Mouse (Mus musculus): ENCODE data around the gene Nub1. TPM values are rescaled to one million over a fixed set of nuclear protein-coding genes. Genes with fewer than 3 reads are reported as not detected.
"Not testable (repeated sequence)": the region's sequence is repeated elsewhere in the genome, so short reads cannot be mapped to it uniquely, and the experiment has no call there.

Gene Nub1
- polyA plus RNA-seq, 1 experiment from 2014 or later, result 40.0 TPM

GRCm38 (mm10) chr5:24686671-24687420, 1.5 kb downstream of the Nub1 start:
- not testable (repeated sequence) for H3K27ac ChIP-seq (ENCODE audit: low read length); ATAC-seq (ENCODE audit: low read depth)

DNA sequence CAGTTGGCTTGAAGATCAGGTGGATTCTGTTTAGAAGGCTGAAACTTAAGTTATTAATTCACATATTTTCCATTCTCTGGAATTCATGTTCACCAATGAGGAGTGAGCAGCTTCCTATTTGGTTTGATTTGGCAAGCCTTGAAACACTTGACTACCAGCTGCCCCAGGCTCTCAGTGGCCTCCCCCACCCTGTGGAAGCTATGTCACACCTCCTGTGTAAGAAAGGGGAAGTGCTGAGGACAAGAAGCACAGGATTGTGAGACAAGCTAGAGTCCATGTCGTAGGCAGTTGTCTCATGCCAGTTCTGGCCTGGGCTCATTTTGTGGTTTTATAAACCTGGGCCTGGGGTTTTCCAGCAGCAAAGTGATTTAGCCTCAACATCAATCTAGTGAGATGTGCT, 2.4 kb downstream of the Nub1 start:
- H3K27ac ChIP-seq (ENCODE audit: low read length), result peak overlapping the region; percentile 25; the same call in 1 of the 2 replicates
- H3K4me2 ChIP-seq (ENCODE audit: low read depth, low read length), result no peak overlapping the region
- H3K9me3 ChIP-seq (ENCODE audit: control insufficient read depth, low read length), result no peaks in the 10 kb centered on the region
- WGBS, result 67% methylated on average over 1 of the region's 1 CpGs
- no peaks in the 10 kb centered on the region for H3K27me3 ChIP-seq (ENCODE audit: control insufficient read depth, insufficient read depth, low read depth, low read length)
- peaks cover 18% of the 10 kb centered on the region for H3K36me3 ChIP-seq (ENCODE audit: control insufficient read depth, insufficient read depth, low read length)
- peaks cover 16% of the 10 kb centered on the region for H3K4me1 ChIP-seq (replicated peaks; ENCODE audit: control insufficient read depth, insufficient read depth, low read length)
- no peak for ATAC-seq (ENCODE audit: low read depth)
- H3K4me3 ChIP-seq (ENCODE audit: low read length), result no peak overlapping the region
- H3K9ac ChIP-seq (ENCODE audit: low read length), result no peak overlapping the region

More at GRCm38 (mm10) chr5:24686671-24687420, 1.5 kb downstream of the Nub1 start:
- H3K9ac ChIP-seq (ENCODE audit: low read length), result peak overlapping the region; percentile 80
- WGBS, result 74% methylated on average over 16 of the region's 16 CpGs
- H3K4me3 ChIP-seq (ENCODE audit: low read length), result peak overlapping the region; percentile 91
- peaks cover 16% of the 10 kb centered on the region for H3K36me3 ChIP-seq (ENCODE audit: control insufficient read depth, insufficient read depth, low read length)
- H3K27me3 ChIP-seq (ENCODE audit: control insufficient read depth, insufficient read depth, low read depth, low read length); H3K9me3 ChIP-seq (ENCODE audit: control insufficient read depth, low read length): not testable (repeated sequence)
- peaks cover 16% of the 10 kb centered on the region for H3K4me1 ChIP-seq (replicated peaks; ENCODE audit: control insufficient read depth, insufficient read depth, low read length)
- peak overlapping the region; percentile 74 for H3K4me2 ChIP-seq (ENCODE audit: low read depth, low read length)

GRCm38 (mm10) chr5:24696704-24697103, 11.4 kb downstream of the Nub1 start:
- ATAC-seq (ENCODE audit: low read depth), result no peak
- Histone ChIP-seq H3K9ac (ENCODE audit: low read length) (no peak overlapping the region), H3K27ac (ENCODE audit: low read length) (no peak overlapping the region; the same call in 1 of the 2 replicates), H3K36me3 (ENCODE audit: control insufficient read depth, insufficient read depth, low read length) (peaks cover 45% of the 10 kb centered on the region), H3K9me3 (ENCODE audit: control insufficient read depth, low read length) (no peaks in the 10 kb centered on the region), H3K27me3 (ENCODE audit: control insufficient read depth, insufficient read depth, low read depth, low read length) (no peaks in the 10 kb centered on the region), H3K4me3 (ENCODE audit: low read length) (no peak overlapping the region), H3K4me2 (ENCODE audit: low read depth, low read length) (no peak overlapping the region), H3K4me1 (replicated peaks; ENCODE audit: control insufficient read depth, insufficient read depth, low read length) (0 out of 2 replicates have a peak, but pooled peaks cover 4% of the 10 kb centered on the region)
- 64% methylated on average over 3 of the region's 3 CpGs for WGBS

GRCm38 (mm10) chr5:24701271-24701670, 15.9 kb downstream of the Nub1 start:
- ATAC-seq (ENCODE audit: low read depth), result peak; percentile 95
- H3K27ac ChIP-seq (ENCODE audit: low read length), result peak overlapping the region; percentile 85
- peaks cover 51% of the 10 kb centered on the region for H3K36me3 ChIP-seq (ENCODE audit: control insufficient read depth, insufficient read depth, low read length)
- H3K4me3 ChIP-seq (ENCODE audit: low read length), result no peak overlapping the region
- 59% methylated on average over 3 of the region's 3 CpGs for WGBS
- no peak overlapping the region for H3K9ac ChIP-seq (ENCODE audit: low read length)
- no peaks in the 10 kb centered on the region for H3K27me3 ChIP-seq (ENCODE audit: control insufficient read depth, insufficient read depth, low read depth, low read length)
- 0 out of 2 replicates have a peak, but pooled peaks cover 4% of the 10 kb centered on the region for H3K4me1 ChIP-seq (replicated peaks; ENCODE audit: control insufficient read depth, insufficient read depth, low read length)
- H3K9me3 ChIP-seq (ENCODE audit: control insufficient read depth, low read length), result no peaks in the 10 kb centered on the region
- no peak overlapping the region for H3K4me2 ChIP-seq (ENCODE audit: low read depth, low read length)

GRCm38 (mm10) chr5:24704615-24705014, 19.3 kb downstream of the Nub1 start:
- Histone ChIP-seq H3K9ac (ENCODE audit: low read length) (no peak overlapping the region), H3K27me3 (ENCODE audit: control insufficient read depth, insufficient read depth, low read depth, low read length) (no peaks in the 10 kb centered on the region), H3K4me3 (ENCODE audit: low read length) (no peak overlapping the region), H3K27ac (ENCODE audit: low read length) (no peak overlapping the region), H3K9me3 (ENCODE audit: control insufficient read depth, low read length) (no peaks in the 10 kb centered on the region), H3K4me2 (ENCODE audit: low read depth, low read length) (no peak overlapping the region), H3K4me1 (replicated peaks; ENCODE audit: control insufficient read depth, insufficient read depth, low read length) (0 out of 2 replicates have a peak, but pooled peaks cover 4% of the 10 kb centered on the region), H3K36me3 (ENCODE audit: control insufficient read depth, insufficient read depth, low read length) (peaks cover 64% of the 10 kb centered on the region)
- no peak for ATAC-seq (ENCODE audit: low read depth)
- 89% methylated on average over 8 of the region's 8 CpGs for WGBS

GRCm38 (mm10) chr5:24709962-24710361, 24.6 kb downstream of the Nub1 start:
- Histone ChIP-seq H3K9ac (ENCODE audit: low read length) (no peak overlapping the region), H3K4me2 (ENCODE audit: low read depth, low read length) (no peak overlapping the region), H3K27me3 (ENCODE audit: control insufficient read depth, insufficient read depth, low read depth, low read length) (no peaks in the 10 kb centered on the region), H3K36me3 (ENCODE audit: control insufficient read depth, insufficient read depth, low read length) (peaks cover 55% of the 10 kb centered on the region), H3K4me3 (ENCODE audit: low read length) (no peak overlapping the region), H3K4me1 (replicated peaks; ENCODE audit: control insufficient read depth, insufficient read depth, low read length) (peaks cover 6% of the 10 kb centered on the region; the same call in 1 of the 2 replicates), H3K9me3 (ENCODE audit: control insufficient read depth, low read length) (peaks cover 7% of the 10 kb centered on the region), H3K27ac (ENCODE audit: low read length) (peak overlapping the region; percentile 40)
- ATAC-seq (ENCODE audit: low read depth), result peak; percentile 69
- 58% methylated on average over 2 of the region's 2 CpGs for WGBS

DNA sequence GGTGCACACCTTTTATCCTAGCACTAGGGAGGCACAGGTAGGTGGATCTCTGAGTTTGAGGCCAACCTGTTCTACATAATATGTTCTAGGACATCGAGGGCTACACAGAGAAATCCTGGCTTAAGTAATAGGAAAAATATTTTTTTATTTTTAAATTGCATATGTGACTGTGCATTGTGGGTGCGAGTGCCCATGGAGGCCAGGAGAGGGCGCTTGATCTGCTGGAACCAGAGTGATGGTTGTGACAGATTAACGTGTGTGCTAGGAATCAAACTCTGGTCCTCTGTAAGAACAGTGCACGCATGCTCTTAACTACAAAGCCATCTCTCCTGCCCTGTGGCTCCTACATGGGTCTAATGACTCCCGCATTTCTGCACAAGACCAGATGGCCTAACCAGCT, 26.3 kb downstream of the Nub1 start:
- ATAC-seq (ENCODE audit: low read depth), result no peak

DNA sequence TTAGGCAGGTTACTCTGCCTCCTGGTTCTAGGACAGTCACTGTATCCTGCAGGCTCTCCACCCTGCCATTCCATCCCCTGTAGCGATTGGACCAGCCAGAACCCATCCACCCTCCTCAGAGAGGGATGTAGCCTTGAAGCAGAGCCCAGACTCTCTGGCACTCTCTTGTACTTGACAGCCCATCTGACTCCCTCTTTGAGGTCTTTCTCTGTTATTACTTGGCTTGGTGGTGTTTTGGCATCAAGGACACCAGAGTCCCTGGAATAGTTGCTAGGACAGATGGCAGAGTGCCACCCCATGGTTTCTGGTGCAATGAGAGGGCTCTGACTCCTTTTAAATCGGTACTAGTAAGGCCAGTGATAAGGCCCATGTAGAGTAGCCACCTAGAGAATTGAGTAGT, 27.9 kb downstream of the Nub1 start:
- WGBS, result 69% methylated on average over 2 of the region's 2 CpGs
- Histone ChIP-seq H3K36me3 (ENCODE audit: control insufficient read depth, insufficient read depth, low read length) (peaks cover 37% of the 10 kb centered on the region), H3K27ac (ENCODE audit: low read length) (no peak overlapping the region)

More for the DNA sequence above, 26.3 kb downstream of the Nub1 start:
- no peak overlapping the region for H3K9ac ChIP-seq (ENCODE audit: low read length)
- no peak overlapping the region for H3K4me2 ChIP-seq (ENCODE audit: low read depth, low read length)
- no peak overlapping the region for H3K27ac ChIP-seq (ENCODE audit: low read length)
- H3K4me1 ChIP-seq (replicated peaks; ENCODE audit: control insufficient read depth, insufficient read depth, low read length), result peaks cover 6% of the 10 kb centered on the region; the same call in 1 of the 2 replicates
- H3K36me3 ChIP-seq (ENCODE audit: control insufficient read depth, insufficient read depth, low read length), result peaks cover 49% of the 10 kb centered on the region
- H3K9me3 ChIP-seq (ENCODE audit: control insufficient read depth, low read length), result peaks cover 7% of the 10 kb centered on the region
- WGBS, result 95% methylated on average over 6 of the region's 6 CpGs
- H3K27me3 ChIP-seq (ENCODE audit: control insufficient read depth, insufficient read depth, low read depth, low read length), result no peaks in the 10 kb centered on the region
- H3K4me3 ChIP-seq (ENCODE audit: low read length), result no peak overlapping the region

DNA sequence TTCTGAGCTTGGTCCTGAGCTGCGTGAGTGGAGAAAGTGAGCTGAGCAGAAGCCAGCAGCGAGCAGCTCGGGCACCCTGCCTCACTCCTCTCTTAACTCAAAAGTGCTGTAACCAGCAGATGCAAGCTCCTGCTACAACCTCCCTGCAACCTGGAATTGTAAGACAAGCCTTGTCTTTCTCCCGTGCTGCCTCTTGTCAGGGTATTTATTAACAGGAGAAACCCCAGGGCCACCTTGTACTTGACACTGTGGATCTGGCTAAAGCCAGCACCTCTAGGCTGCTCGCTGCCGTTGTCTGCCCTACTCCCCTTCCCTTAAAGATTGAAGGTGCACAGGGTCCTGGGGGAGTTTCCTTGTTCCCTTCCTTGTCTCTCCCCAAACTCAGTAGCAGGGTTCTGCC, 28.7 kb downstream of the Nub1 start:
- Histone ChIP-seq H3K27ac (ENCODE audit: low read length) (no peak overlapping the region), H3K36me3 (ENCODE audit: control insufficient read depth, insufficient read depth, low read length) (peaks cover 30% of the 10 kb centered on the region)

More for the DNA sequence above, 27.9 kb downstream of the Nub1 start:
- Histone ChIP-seq H3K4me2 (ENCODE audit: low read depth, low read length) (no peak overlapping the region), H3K4me3 (ENCODE audit: low read length) (no peak overlapping the region), H3K4me1 (replicated peaks; ENCODE audit: control insufficient read depth, insufficient read depth, low read length) (peaks cover 6% of the 10 kb centered on the region; the same call in 1 of the 2 replicates), H3K9me3 (ENCODE audit: control insufficient read depth, low read length) (peaks cover 7% of the 10 kb centered on the region), H3K27me3 (ENCODE audit: control insufficient read depth, insufficient read depth, low read depth, low read length) (no peaks in the 10 kb centered on the region), H3K9ac (ENCODE audit: low read length) (no peak overlapping the region)
- ATAC-seq (ENCODE audit: low read depth), result peak; percentile 54

More for the DNA sequence above, 28.7 kb downstream of the Nub1 start:
- H3K9me3 ChIP-seq (ENCODE audit: control insufficient read depth, low read length), result peaks cover 7% of the 10 kb centered on the region
- 71% methylated on average over 6 of the region's 6 CpGs for WGBS
- H3K4me3 ChIP-seq (ENCODE audit: low read length), result no peak overlapping the region
- H3K27me3 ChIP-seq (ENCODE audit: control insufficient read depth, insufficient read depth, low read depth, low read length), result no peaks in the 10 kb centered on the region
- no peak overlapping the region for H3K4me2 ChIP-seq (ENCODE audit: low read depth, low read length)
- no peak overlapping the region for H3K9ac ChIP-seq (ENCODE audit: low read length)
- no peak for ATAC-seq (ENCODE audit: low read depth)
- peaks cover 6% of the 10 kb centered on the region; the same call in 1 of the 2 replicates for H3K4me1 ChIP-seq (replicated peaks; ENCODE audit: control insufficient read depth, insufficient read depth, low read length)
